Mouse (Mus musculus): ENCODE results near the gene Rbms3. TPM values are rescaled to one million over a fixed set of nuclear protein-coding genes. Genes with fewer than 3 reads are reported as not detected.

Gene Rbms3
- 68.6 and 75.3 TPM in 2 replicates for polyA plus RNA-seq (2014; fragmentation: Nextera tagmentation; extraction: Ambion mirVana)

GRCm38 (mm10) chr9:117629771-117630170, at the start of gene Rbms3:
TSS of gene Rbms3 (minus strand) at chr9:117629913.
- no peak for ATAC-seq (replicated peaks; ENCODE audit: low FRiP score, low TSS enrichment, low read depth)
- H3K4me2 ChIP-seq (ENCODE audit: low read length): no peak within 1 kb of the TSS
- no peaks in the 10 kb centered on the region for H3K27me3 ChIP-seq (replicated peaks; ENCODE audit: control insufficient read depth, insufficient read depth, low read length)
- no peaks in the 10 kb centered on the region for H3K9me3 ChIP-seq (ENCODE audit: control insufficient read depth, low read length)
- WGBS: 90% methylated on average over 9 of the region's 9 CpGs
- no peak within 1 kb of the TSS for H3K9ac ChIP-seq (ENCODE audit: low read length)
- H3K4me3 ChIP-seq (ENCODE audit: low read depth, low read length): no peak within 1 kb of the TSS
- DNase-seq (ENCODE audit: low spot score): no peak
- no peaks in the 10 kb centered on the region for H3K4me1 ChIP-seq (replicated peaks; ENCODE audit: control insufficient read depth, insufficient read depth, low read length)
- no peak within 1 kb of the TSS for H3K27ac ChIP-seq (ENCODE audit: low read depth)
- no peaks in the 10 kb centered on the region for H3K36me3 ChIP-seq (ENCODE audit: control insufficient read depth, insufficient read depth, low read length)

- Histone ChIP-seq H3K27ac (ENCODE audit: low read depth) (no peak overlapping the region), H3K9me3 (ENCODE audit: control insufficient read depth, low read length) (no peaks in the 10 kb centered on the region), H3K27me3 (replicated peaks; ENCODE audit: control insufficient read depth, insufficient read depth, low read length) (no peaks in the 10 kb centered on the region), H3K9ac (ENCODE audit: low read length) (no peak overlapping the region), H3K4me3 (ENCODE audit: low read depth, low read length) (no peak overlapping the region), H3K4me1 (replicated peaks; ENCODE audit: control insufficient read depth, insufficient read depth, low read length) (no peaks in the 10 kb centered on the region), H3K36me3 (ENCODE audit: control insufficient read depth, insufficient read depth, low read length) (no peaks in the 10 kb centered on the region), H3K4me2 (ENCODE audit: low read length) (no peak overlapping the region)
- no peak for DNase-seq (ENCODE audit: low spot score)
- WGBS: 88% methylated on average over 5 of the region's 5 CpGs
- no peak for ATAC-seq (replicated peaks; ENCODE audit: low FRiP score, low TSS enrichment, low read depth)
These were observed 43.6 kb upstream of the Rbms3 start for GRCm38 (mm10) chr9:117673311-117673710.

- 77% methylated on average over 2 of the region's 2 CpGs for WGBS
- Histone ChIP-seq H3K4me3 (ENCODE audit: low read depth, low read length) (no peak overlapping the region), H3K27ac (ENCODE audit: low read depth) (no peak overlapping the region), H3K9me3 (ENCODE audit: control insufficient read depth, low read length) (no peaks in the 10 kb centered on the region), H3K27me3 (replicated peaks; ENCODE audit: control insufficient read depth, insufficient read depth, low read length) (no peaks in the 10 kb centered on the region), H3K36me3 (ENCODE audit: control insufficient read depth, insufficient read depth, low read length) (no peaks in the 10 kb centered on the region), H3K4me1 (replicated peaks; ENCODE audit: control insufficient read depth, insufficient read depth, low read length) (peaks cover 5% of the 10 kb centered on the region), H3K9ac (ENCODE audit: low read length) (no peak overlapping the region), H3K4me2 (ENCODE audit: low read length) (no peak overlapping the region)
- no peak for ATAC-seq (replicated peaks; ENCODE audit: low FRiP score, low TSS enrichment, low read depth)
- DNase-seq (ENCODE audit: low spot score): no peak
These were observed 24.9 kb upstream of the Rbms3 start for GRCm38 (mm10) chr9:117654626-117655025.

GRCm38 (mm10) chr9:117653641-117654040, 23.9 kb upstream of the Rbms3 start:
- Histone ChIP-seq H3K36me3 (ENCODE audit: control insufficient read depth, insufficient read depth, low read length) (no peaks in the 10 kb centered on the region), H3K4me1 (replicated peaks; ENCODE audit: control insufficient read depth, insufficient read depth, low read length) (peaks cover 5% of the 10 kb centered on the region), H3K27ac (ENCODE audit: low read depth) (no peak overlapping the region), H3K27me3 (replicated peaks; ENCODE audit: control insufficient read depth, insufficient read depth, low read length) (no peaks in the 10 kb centered on the region), H3K9ac (ENCODE audit: low read length) (no peak overlapping the region), H3K4me3 (ENCODE audit: low read depth, low read length) (no peak overlapping the region), H3K4me2 (ENCODE audit: low read length) (no peak overlapping the region), H3K9me3 (ENCODE audit: control insufficient read depth, low read length) (no peaks in the 10 kb centered on the region)
- no peak for DNase-seq (ENCODE audit: low spot score)
- ATAC-seq (replicated peaks; ENCODE audit: low FRiP score, low TSS enrichment, low read depth): no peak
- WGBS: 28% methylated on average over 5 of the region's 5 CpGs

GRCm38 (mm10) chr9:117646131-117646530, 16.4 kb upstream of the Rbms3 start:
- DNase-seq (ENCODE audit: low spot score) (no peak), ATAC-seq (replicated peaks; ENCODE audit: low FRiP score, low TSS enrichment, low read depth) (no peak)
- Histone ChIP-seq H3K27me3 (replicated peaks; ENCODE audit: control insufficient read depth, insufficient read depth, low read length) (no peaks in the 10 kb centered on the region), H3K4me1 (replicated peaks; ENCODE audit: control insufficient read depth, insufficient read depth, low read length) (no peaks in the 10 kb centered on the region), H3K4me2 (ENCODE audit: low read length) (no peak overlapping the region), H3K9me3 (ENCODE audit: control insufficient read depth, low read length) (no peaks in the 10 kb centered on the region), H3K9ac (ENCODE audit: low read length) (no peak overlapping the region), H3K36me3 (ENCODE audit: control insufficient read depth, insufficient read depth, low read length) (no peaks in the 10 kb centered on the region), H3K27ac (ENCODE audit: low read depth) (no peak overlapping the region), H3K4me3 (ENCODE audit: low read depth, low read length) (no peak overlapping the region)
- 71% methylated on average over 2 of the region's 2 CpGs for WGBS

GRCm38 (mm10) chr9:117641090-117641782, 11.5 kb upstream of the Rbms3 start:
- Histone ChIP-seq H3K4me3 (ENCODE audit: low read depth, low read length) (no peak overlapping the region), H3K27me3 (replicated peaks; ENCODE audit: control insufficient read depth, insufficient read depth, low read length) (no peaks in the 10 kb centered on the region), H3K4me2 (ENCODE audit: low read length) (no peak overlapping the region), H3K27ac (ENCODE audit: low read depth) (no peak overlapping the region), H3K9me3 (ENCODE audit: control insufficient read depth, low read length) (no peaks in the 10 kb centered on the region), H3K9ac (ENCODE audit: low read length) (no peak overlapping the region), H3K36me3 (ENCODE audit: control insufficient read depth, insufficient read depth, low read length) (no peaks in the 10 kb centered on the region), H3K4me1 (replicated peaks; ENCODE audit: control insufficient read depth, insufficient read depth, low read length) (no peaks in the 10 kb centered on the region)
- ATAC-seq (replicated peaks; ENCODE audit: low FRiP score, low TSS enrichment, low read depth): no peak
- 87% methylated on average over 4 of the region's 4 CpGs for WGBS
- no peak for DNase-seq (ENCODE audit: low spot score)

- H3K36me3 ChIP-seq (ENCODE audit: control insufficient read depth, insufficient read depth, low read length): no peaks in the 10 kb centered on the region
- H3K4me3 ChIP-seq (ENCODE audit: low read depth, low read length): no peak overlapping the region
- no peaks in the 10 kb centered on the region for H3K9me3 ChIP-seq (ENCODE audit: control insufficient read depth, low read length)
- no peaks in the 10 kb centered on the region for H3K27me3 ChIP-seq (replicated peaks; ENCODE audit: control insufficient read depth, insufficient read depth, low read length)
- no peaks in the 10 kb centered on the region for H3K4me1 ChIP-seq (replicated peaks; ENCODE audit: control insufficient read depth, insufficient read depth, low read length)
- no peak overlapping the region for H3K9ac ChIP-seq (ENCODE audit: low read length)
- WGBS: 68% methylated on average over 5 of the region's 5 CpGs
- ATAC-seq (replicated peaks; ENCODE audit: low FRiP score, low TSS enrichment, low read depth): no peak
- no peak for DNase-seq (ENCODE audit: low spot score)
- H3K27ac ChIP-seq (ENCODE audit: low read depth): no peak overlapping the region
- H3K4me2 ChIP-seq (ENCODE audit: low read length): no peak overlapping the region
These were observed 9.0 kb upstream of the Rbms3 start for GRCm38 (mm10) chr9:117638623-117639185.

GRCm38 (mm10) chr9:117636492-117636891, 6.8 kb upstream of the Rbms3 start:
- Histone ChIP-seq H3K36me3 (ENCODE audit: control insufficient read depth, insufficient read depth, low read length) (no peaks in the 10 kb centered on the region), H3K27ac (ENCODE audit: low read depth) (no peak overlapping the region), H3K4me1 (replicated peaks; ENCODE audit: control insufficient read depth, insufficient read depth, low read length) (no peaks in the 10 kb centered on the region), H3K4me3 (ENCODE audit: low read depth, low read length) (no peak overlapping the region), H3K27me3 (replicated peaks; ENCODE audit: control insufficient read depth, insufficient read depth, low read length) (no peaks in the 10 kb centered on the region), H3K9me3 (ENCODE audit: control insufficient read depth, low read length) (no peaks in the 10 kb centered on the region), H3K9ac (ENCODE audit: low read length) (no peak overlapping the region), H3K4me2 (ENCODE audit: low read length) (no peak overlapping the region)
- ATAC-seq (replicated peaks; ENCODE audit: low FRiP score, low TSS enrichment, low read depth): no peak
- 75% methylated on average over 8 of the region's 8 CpGs for WGBS
- no peak for DNase-seq (ENCODE audit: low spot score)

GRCm38 (mm10) chr9:117627173-117627572, 2.5 kb downstream of the Rbms3 start:
- Histone ChIP-seq H3K36me3 (ENCODE audit: control insufficient read depth, insufficient read depth, low read length) (no peaks in the 10 kb centered on the region), H3K4me1 (replicated peaks; ENCODE audit: control insufficient read depth, insufficient read depth, low read length) (no peaks in the 10 kb centered on the region), H3K27ac (ENCODE audit: low read depth) (no peak overlapping the region), H3K9me3 (ENCODE audit: control insufficient read depth, low read length) (no peaks in the 10 kb centered on the region), H3K27me3 (replicated peaks; ENCODE audit: control insufficient read depth, insufficient read depth, low read length) (no peaks in the 10 kb centered on the region), H3K4me3 (ENCODE audit: low read depth, low read length) (no peak overlapping the region), H3K9ac (ENCODE audit: low read length) (no peak overlapping the region), H3K4me2 (ENCODE audit: low read length) (no peak overlapping the region)
- no peak for ATAC-seq (replicated peaks; ENCODE audit: low FRiP score, low TSS enrichment, low read depth)
- DNase-seq (ENCODE audit: low spot score): no peak

Measured in intestine, embryonic 14.5 days (tissue).